Mouse (Mus musculus): Measurements from ENCODE around the gene Mrpl4. TPM values are rescaled to one million over a fixed set of nuclear protein-coding genes. Genes with fewer than 3 reads are reported as not detected.
A peak's percentile ranks its signal among the peaks of the same experiment; 100 is the strongest.

The Mrpl4 gene
- total and polyA plus RNA-seq, 2 experiments from 2014 or later: 59.9 to 101 TPM

- Histone ChIP-seq H3K36me3 (ENCODE audit: insufficient read depth) (no peaks in the 10 kb centered on the region), H3K9me3 (ENCODE audit: low read length) (no peaks in the 10 kb centered on the region), H3K4me2 (ENCODE audit: low read depth) (peak overlapping the region; percentile 99), H3K27me3 (ENCODE audit: insufficient read depth, low read length) (peaks cover 68% of the 10 kb centered on the region), H3K4me1 (ENCODE audit: insufficient read depth) (peaks cover 13% of the 10 kb centered on the region), H3K9ac (peak overlapping the region; percentile 61), H3K27ac (ENCODE audit: low read depth, low read length) (0 out of 2 replicates have a peak overlapping the region, but pooled peaks have one; percentile 66), H3K4me3 (ENCODE audit: low read depth, low read length) (peak overlapping the region; percentile 57)
- TF ChIP-seq CTCF (IDR thresholded peaks at IDR 0.05; ENCODE audit: low read depth): no peak
- WGBS: 3% methylated on average over 7 of the region's 7 CpGs
- DNase-seq (no peak), ATAC-seq (no peak)
These were observed 30.0 kb downstream of the Mrpl4 start for GRCm38 (mm10) chr9:21032491-21032890.

GRCm38 (mm10) chr9:21033136-21033535 is 30.6 kb downstream of the Mrpl4 start:
- Histone ChIP-seq H3K4me3 (ENCODE audit: low read depth, low read length) (peak overlapping the region; percentile 57), H3K9ac (peak overlapping the region; percentile 14), H3K27me3 (ENCODE audit: insufficient read depth, low read length) (peaks cover 69% of the 10 kb centered on the region), H3K27ac (ENCODE audit: low read depth, low read length) (no peak overlapping the region), H3K4me1 (ENCODE audit: insufficient read depth) (peaks cover 13% of the 10 kb centered on the region), H3K4me2 (ENCODE audit: low read depth) (peak overlapping the region; percentile 99), H3K36me3 (ENCODE audit: insufficient read depth) (no peaks in the 10 kb centered on the region), H3K9me3 (ENCODE audit: low read length) (no peaks in the 10 kb centered on the region)
- WGBS: 0% methylated on average over 31 of the region's 34 CpGs
- ATAC-seq (no peak), DNase-seq (no peak)
- TF ChIP-seq CTCF (IDR thresholded peaks at IDR 0.05; ENCODE audit: low read depth): no peak

- no peak overlapping the region for H3K4me3 ChIP-seq (ENCODE audit: low read depth, low read length)
These were observed 32.0 kb downstream of the Mrpl4 start for GRCm38 (mm10) chr9:21034481-21035085.

GRCm38 (mm10) chr9:21035586-21035985 is 33.0 kb downstream of the Mrpl4 start:
- Histone ChIP-seq H3K9ac (no peak overlapping the region), H3K4me3 (ENCODE audit: low read depth, low read length) (peak overlapping the region; percentile 43; the same call in 1 of the 2 replicates), H3K36me3 (ENCODE audit: insufficient read depth) (no peaks in the 10 kb centered on the region), H3K4me1 (ENCODE audit: insufficient read depth) (peaks cover 13% of the 10 kb centered on the region), H3K4me2 (ENCODE audit: low read depth) (peak overlapping the region; percentile 79), H3K27me3 (ENCODE audit: insufficient read depth, low read length) (peaks cover 55% of the 10 kb centered on the region), H3K27ac (ENCODE audit: low read depth, low read length) (no peak overlapping the region), H3K9me3 (ENCODE audit: low read length) (no peaks in the 10 kb centered on the region)
- TF ChIP-seq CTCF (IDR thresholded peaks at IDR 0.05; ENCODE audit: low read depth): no peak
- WGBS: 20% methylated on average over 9 of the region's 9 CpGs
- no peak for ATAC-seq
- no peak for DNase-seq

More at GRCm38 (mm10) chr9:21034481-21035085, 32.0 kb downstream of the Mrpl4 start:
- H3K4me1 ChIP-seq (ENCODE audit: insufficient read depth): peaks cover 13% of the 10 kb centered on the region
- TF ChIP-seq CTCF (IDR thresholded peaks at IDR 0.05; ENCODE audit: low read depth): no peak
- 0 out of 2 replicates have a peak overlapping the region, but pooled peaks have one; percentile 2 for H3K4me2 ChIP-seq (ENCODE audit: low read depth)
- no peak overlapping the region for H3K27ac ChIP-seq (ENCODE audit: low read depth, low read length)
- no peaks in the 10 kb centered on the region for H3K36me3 ChIP-seq (ENCODE audit: insufficient read depth)
- ATAC-seq (no peak), DNase-seq (no peak)
- H3K9ac ChIP-seq: no peak overlapping the region
- peaks cover 64% of the 10 kb centered on the region for H3K27me3 ChIP-seq (ENCODE audit: insufficient read depth, low read length)
- H3K9me3 ChIP-seq (ENCODE audit: low read length): no peaks in the 10 kb centered on the region
- WGBS: 7% methylated on average over 17 of the region's 17 CpGs

- no peak for DNase-seq
- TF ChIP-seq CTCF (IDR thresholded peaks at IDR 0.05; ENCODE audit: low read depth): no peak
- Histone ChIP-seq H3K4me2 (ENCODE audit: low read depth) (peak overlapping the region; percentile 79), H3K9me3 (ENCODE audit: low read length) (no peaks in the 10 kb centered on the region), H3K4me3 (ENCODE audit: low read depth, low read length) (peak overlapping the region; percentile 43), H3K36me3 (ENCODE audit: insufficient read depth) (no peaks in the 10 kb centered on the region), H3K4me1 (ENCODE audit: insufficient read depth) (peaks cover 13% of the 10 kb centered on the region), H3K9ac (no peak overlapping the region), H3K27me3 (ENCODE audit: insufficient read depth, low read length) (peaks cover 55% of the 10 kb centered on the region), H3K27ac (ENCODE audit: low read depth, low read length) (no peak overlapping the region)
- 7% methylated on average over 20 of the region's 20 CpGs for WGBS
- no peak for ATAC-seq
These were observed 33.6 kb downstream of the Mrpl4 start for GRCm38 (mm10) chr9:21036161-21036560.

- H3K4me3 ChIP-seq (ENCODE audit: low read depth, low read length): peak overlapping the region; percentile 43
- H3K9ac ChIP-seq: peak overlapping the region; percentile 67; the same call in 1 of the 2 replicates
- peak overlapping the region; percentile 79 for H3K4me2 ChIP-seq (ENCODE audit: low read depth)
- DNase-seq (peak; percentile 9), ATAC-seq (no peak)
- no peak for TF ChIP-seq CTCF (IDR thresholded peaks at IDR 0.05; ENCODE audit: low read depth)
- H3K4me1 ChIP-seq (ENCODE audit: insufficient read depth): peaks cover 13% of the 10 kb centered on the region
- no peak overlapping the region for H3K27ac ChIP-seq (ENCODE audit: low read depth, low read length)
- 2% methylated on average over 22 of the region's 22 CpGs for WGBS
- H3K9me3 ChIP-seq (ENCODE audit: low read length): no peaks in the 10 kb centered on the region
- peaks cover 55% of the 10 kb centered on the region for H3K27me3 ChIP-seq (ENCODE audit: insufficient read depth, low read length)
- H3K36me3 ChIP-seq (ENCODE audit: insufficient read depth): no peaks in the 10 kb centered on the region
These were observed 34.1 kb downstream of the Mrpl4 start for GRCm38 (mm10) chr9:21036666-21037065.

GRCm38 (mm10) chr9:21037481-21037891 is 34.9 kb downstream of the Mrpl4 start:
- Histone ChIP-seq H3K4me3 (ENCODE audit: low read depth, low read length) (peak overlapping the region; percentile 43), H3K4me2 (ENCODE audit: low read depth) (peak overlapping the region; percentile 79), H3K9me3 (ENCODE audit: low read length) (no peaks in the 10 kb centered on the region), H3K27ac (ENCODE audit: low read depth, low read length) (no peak overlapping the region), H3K4me1 (ENCODE audit: insufficient read depth) (peaks cover 13% of the 10 kb centered on the region), H3K9ac (peak overlapping the region; percentile 67), H3K27me3 (ENCODE audit: insufficient read depth, low read length) (peaks cover 55% of the 10 kb centered on the region), H3K36me3 (ENCODE audit: insufficient read depth) (no peaks in the 10 kb centered on the region)
- WGBS: 2% methylated on average over 31 of the region's 31 CpGs
- TF ChIP-seq CTCF (IDR thresholded peaks at IDR 0.05; ENCODE audit: low read depth): no peak
- ATAC-seq (peak; percentile 84), DNase-seq (peak; percentile 76)
